Mouse (Mus musculus) embryonic fibroblast, embryonic 13.5 days (primary cell): Measurements from ENCODE around the gene Ptrh1.

ENCODE experiments used
- CTCF ChIP-seq: IDR thresholded peaks from 2 replicates; pipeline ENCODE4 v1.5.1; 2011; ENCODE audit warnings: mild to moderate bottlenecking, control low read depth, low read length, moderate library complexity, borderline replicate concordance; ENCODE audit not compliant: insufficient read depth
- POLR2A ChIP-seq: IDR thresholded peaks from 2 replicates; pipeline ENCODE4 v1.6.1; 2011; ENCODE audit warnings: low read depth, mild to moderate bottlenecking, control low read depth, low read length, moderate library complexity

- TF ChIP-seq CTCF (no peak), POLR2A (no peak)
Measured at GRCm38 (mm10) chr2:32739311-32739710, 36.3 kb upstream of the Ptrh1 start.
